In the genomic region with DNA sequence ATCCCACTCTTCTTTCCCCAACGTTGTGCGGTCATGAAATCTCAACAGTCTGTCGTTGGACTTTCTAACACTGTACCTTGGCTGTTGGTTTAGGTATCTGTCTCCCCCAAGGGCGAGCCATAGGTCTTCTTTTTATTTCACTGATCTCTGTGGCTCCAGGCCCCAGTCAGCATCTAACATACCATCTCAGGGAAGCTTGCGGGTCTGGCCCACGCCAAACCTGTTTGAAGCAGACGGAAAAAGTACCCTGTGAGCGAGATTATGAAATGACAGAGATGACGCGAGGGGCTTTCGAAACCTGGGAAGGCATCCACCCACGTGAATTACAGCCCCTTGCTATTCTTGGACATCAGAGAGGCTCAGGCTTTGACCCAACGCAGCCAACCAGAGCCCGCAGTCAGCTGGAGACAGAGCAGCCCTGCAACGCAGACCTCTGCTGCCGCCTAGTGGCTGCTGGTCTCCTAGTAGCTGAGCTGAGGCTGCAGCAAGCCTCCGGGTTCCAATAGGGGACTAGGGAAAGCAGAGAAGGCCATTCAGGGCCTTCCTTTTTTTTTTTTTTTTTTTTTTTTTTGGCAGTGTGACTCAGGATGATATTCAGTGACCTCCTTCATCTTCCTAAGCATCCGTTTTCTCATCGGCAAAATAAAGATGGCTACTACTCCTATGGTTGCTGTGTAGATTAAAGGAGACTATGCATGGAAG, we compare ENCODE assay signal across 8 mouse cellular contexts. TPM values are rescaled to one million over a fixed set of nuclear protein-coding genes. Genes with fewer than 3 reads are reported as not detected.
DNase-seq lines count a peak whose midpoint lies in the region; ATAC-seq lines count a peak whose summit lies in the region.

No protein-coding gene starts in this region.

- ATAC-seq in common myeloid progenitor, adult 5-6 weeks (replicated peaks; ENCODE audit: low read depth, poor library complexity, severe bottlenecking), result peak; percentile 88
- ATAC-seq in megakaryocyte progenitor cell, adult 5-6 weeks (replicated peaks; ENCODE audit: poor library complexity), result peak; percentile 97

- peak; percentile 91 for DNase-seq in ZHBTc4 (ENCODE audit: low read depth, low spot score)
- peak; percentile 98 for DNase-seq in gastrocnemius, postnatal 10 days
- peak; percentile 78 for DNase-seq in induced T-regulatory cell, adult 2 months (ENCODE audit: low read depth)
- DNase-seq in left cerebral cortex, adult 8-10 months (ENCODE audit: low spot score in 2 of 2), result peak; percentile 45 to 70
- DNase-seq in right cerebral cortex, postnatal 14 days, result peak; percentile 98
- peak; percentile 92 for DNase-seq in urinary bladder, postnatal 25 days (ENCODE audit: low spot score)

RNA-seq across cellular contexts. Expression of a gene that starts 25.8 kb away (rescaled TPM):
- 0.39 and 0.82 TPM in 2 replicates for total RNA-seq in common myeloid progenitor, adult 5-6 weeks (2017)
- total RNA-seq in gastrocnemius, postnatal 10 days (2021), result 1 to 10 TPM; 4.0 to 4.6 TPM
- 1 to 10 TPM; 1.3 to 2.1 (median 1.9) TPM for total RNA-seq in left cerebral cortex, adult 8-10 months (2022)
- total RNA-seq in megakaryocyte progenitor cell, adult 5-6 weeks (2015), result not detected in 2 replicates
- total RNA-seq in megakaryocyte progenitor cell, adult 5-6 weeks (2017), result not detected in 2 replicates

RNA-seq across cellular contexts. Expression of a gene that starts 43.3 kb away (rescaled TPM):
- not detected in 2 replicates for total RNA-seq in common myeloid progenitor, adult 5-6 weeks (2017)
- total RNA-seq in gastrocnemius, postnatal 10 days (2021), result not detected
- not detected for total RNA-seq in left cerebral cortex, adult 8-10 months (2022)
- not detected in 2 replicates for total RNA-seq in megakaryocyte progenitor cell, adult 5-6 weeks (2015)
- not detected in 2 replicates for total RNA-seq in megakaryocyte progenitor cell, adult 5-6 weeks (2017)

Comparison
In these comparisons a context has a peak if more than half of its experiments do, and no peak if none do; other contexts are left out.
1. Peak in every context shown above with its lines: DNase-seq and ATAC-seq.